Mouse (Mus musculus): ENCODE measurements around the gene Cdc42se2. TPM values are rescaled to one million over a fixed set of nuclear protein-coding genes. Genes with fewer than 3 reads are reported as not detected.

The Cdc42se2 gene
- polyA plus RNA-seq, 1 experiment: 118 TPM

DNA sequence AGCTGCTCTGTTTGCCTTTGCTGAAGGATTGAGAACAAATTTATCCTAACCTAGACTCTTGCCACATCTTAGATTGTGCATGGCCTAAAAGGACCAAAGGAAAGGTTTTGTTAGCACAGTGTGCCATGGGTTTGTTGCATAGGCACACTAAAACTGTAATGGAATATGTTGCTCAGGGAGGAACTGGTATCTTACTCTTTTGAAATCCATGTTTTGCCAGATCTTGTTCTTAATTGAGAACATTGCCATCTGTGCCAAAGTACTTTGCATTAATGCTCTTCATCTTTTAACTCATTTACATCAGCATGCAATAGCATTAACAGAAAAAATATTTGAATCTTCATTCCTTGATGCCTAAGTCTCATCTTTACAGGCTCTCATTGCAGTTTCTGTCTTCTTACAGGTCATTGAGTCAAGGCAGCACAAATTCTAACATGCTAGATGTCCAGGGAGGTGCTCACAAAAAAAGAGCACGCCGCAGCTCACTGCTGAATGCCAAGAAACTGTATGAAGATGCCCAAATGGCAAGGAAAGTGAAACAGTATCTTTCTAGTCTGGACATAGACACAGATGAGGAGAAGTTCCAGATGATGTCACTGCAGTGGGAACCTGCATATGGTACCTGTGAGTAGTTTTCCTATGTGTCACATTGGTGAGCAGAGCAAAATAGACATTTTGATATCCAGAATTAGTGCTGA, 111.5 kb downstream of the Cdc42se2 start:
- peak; percentile 36 for DNase-seq (ENCODE audit: low read depth)
- no peak for TF ChIP-seq POLR2A (IDR thresholded peaks at IDR 0.05; ENCODE audit: borderline replicate concordance, extremely low read depth, insufficient read depth, insufficient read length, poor library complexity, severe bottlenecking)
- TF ChIP-seq CTCF (IDR thresholded peaks at IDR 0.05; ENCODE audit: borderline replicate concordance, extremely low read depth, insufficient read depth, insufficient read length): no peak

DNA sequence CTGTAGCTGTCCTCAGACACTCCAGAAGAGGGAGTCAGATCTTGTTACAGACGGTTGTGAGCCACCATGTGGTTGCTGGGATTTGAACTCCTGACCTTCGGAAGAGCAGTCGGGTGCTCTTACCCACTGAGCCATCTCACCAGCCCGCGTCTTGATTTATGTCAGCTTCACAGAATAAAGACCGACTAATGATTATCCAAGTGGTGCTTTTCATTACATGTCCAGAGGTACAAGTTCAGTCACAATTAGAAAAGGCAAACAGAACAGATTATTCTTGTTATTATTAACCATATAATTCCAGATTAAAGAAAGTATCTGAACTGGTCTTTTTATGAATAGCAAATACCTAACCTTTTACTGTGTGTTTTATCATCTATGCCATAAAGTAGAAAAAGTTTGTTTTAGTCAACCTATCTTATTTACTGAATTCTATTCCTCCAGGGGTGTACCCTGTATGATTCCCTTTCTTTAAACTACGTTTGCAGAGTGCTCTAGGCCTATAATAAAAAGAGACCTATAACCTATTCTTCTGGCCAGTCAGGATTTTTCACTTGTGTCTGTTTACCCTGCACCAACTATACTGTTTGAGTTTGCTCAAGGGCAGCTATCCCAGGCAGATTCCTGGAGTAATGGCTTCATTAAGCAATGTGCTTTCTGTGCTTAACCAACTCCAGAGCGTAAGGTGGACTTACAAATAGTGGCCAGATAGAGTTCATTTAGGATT, 113.7 kb downstream of the Cdc42se2 start:
- no peak for TF ChIP-seq POLR2A (IDR thresholded peaks at IDR 0.05; ENCODE audit: borderline replicate concordance, extremely low read depth, insufficient read depth, insufficient read length, poor library complexity, severe bottlenecking)
- TF ChIP-seq CTCF (IDR thresholded peaks at IDR 0.05; ENCODE audit: borderline replicate concordance, extremely low read depth, insufficient read depth, insufficient read length): no peak
- no peak for DNase-seq (ENCODE audit: low read depth)

Other genes with a start within 250 kb of the Cdc42se2 start
- gene Lyrm7, start 73.2 kb upstream of the Cdc42se2 start, polyA plus RNA-seq (2012; rRNA removed): 6.5 and 7.6 TPM in 2 replicates
- gene Hint1, start 78.7 kb upstream of the Cdc42se2 start, polyA plus RNA-seq (2012; rRNA removed): 711 and 924 TPM in 2 replicates
- gene Gpx3, start 114.8 kb upstream of the Cdc42se2 start, polyA plus RNA-seq (2012; rRNA removed): 5.8 and 14.6 TPM in 2 replicates
- 13.3 and 16.0 TPM in 2 replicates for gene Tnip1, start 175.2 kb upstream of the Cdc42se2 start, polyA plus RNA-seq (2012; rRNA removed)
- gene Anxa6, start 245.8 kb upstream of the Cdc42se2 start, polyA plus RNA-seq (2012; rRNA removed): 33.2 and 47.6 TPM in 2 replicates

Data from brain, embryonic 14.5 days (tissue).